Mouse (Mus musculus): Measurements from ENCODE around the gene Ptgdr2. TPM values are rescaled to one million over a fixed set of nuclear protein-coding genes. Genes with fewer than 3 reads are reported as not detected.

Ptgdr2 gene
- polyA plus RNA-seq (2014; fragmentation: Illumina TruSeq; extraction: RNeasy Lipid Tissue Mini Kit (QIAGEN cat#74804); ENCODE audit: low read depth, low replicate concordance), result not detected

GRCm38 (mm10) chr19:10937110-10937563 lies at the start of gene Ptgdr2:
Gene Ptgdr2, plus strand, starts transcription at chr19:10937160.

GRCm38 (mm10) chr19:10895016-10895528 lies 41.9 kb upstream of the Ptgdr2 start, which contains the start of gene Prpf19:
Gene Prpf19, plus strand, starts transcription at chr19:10895231.

GRCm38 (mm10) chr19:10920532-10920931 lies 16.4 kb upstream of the Ptgdr2 start, which contains the start of gene Zp1:
Gene Zp1, minus strand, starts transcription at chr19:10920632.

GRCm38 (mm10) chr19:10949112-10949511 lies 12.2 kb downstream of the Ptgdr2 start, which contains the start of gene Ccdc86:
Gene Ccdc86, minus strand, starts transcription at chr19:10949266.

GRCm38 (mm10) chr19:10974238-10974865 lies 37.4 kb downstream of the Ptgdr2 start, which contains the start of gene Ms4a10:
Gene Ms4a10, minus strand, starts transcription at chr19:10974670.

Other genes starting within 250 kb of the Ptgdr2 start
- 1.7 TPM for gene Vps37c, start 248.4 kb upstream of the Ptgdr2 start, polyA plus RNA-seq (2014; fragmentation: Illumina TruSeq; extraction: RNeasy Lipid Tissue Mini Kit (QIAGEN cat#74804); ENCODE audit: low read depth, low replicate concordance)
- gene Cd5, start 198.2 kb upstream of the Ptgdr2 start, polyA plus RNA-seq (2014; fragmentation: Illumina TruSeq; extraction: RNeasy Lipid Tissue Mini Kit (QIAGEN cat#74804); ENCODE audit: low read depth, low replicate concordance), result not detected
- gene Cd6, start 107.1 kb upstream of the Ptgdr2 start, polyA plus RNA-seq (2014; fragmentation: Illumina TruSeq; extraction: RNeasy Lipid Tissue Mini Kit (QIAGEN cat#74804); ENCODE audit: low read depth, low replicate concordance), result not detected
- 1.8 TPM for gene Slc15a3, start 97.4 kb upstream of the Ptgdr2 start, polyA plus RNA-seq (2014; fragmentation: Illumina TruSeq; extraction: RNeasy Lipid Tissue Mini Kit (QIAGEN cat#74804); ENCODE audit: low read depth, low replicate concordance)
- gene Tmem132a, start 67.2 kb upstream of the Ptgdr2 start, polyA plus RNA-seq (2014; fragmentation: Illumina TruSeq; extraction: RNeasy Lipid Tissue Mini Kit (QIAGEN cat#74804); ENCODE audit: low read depth, low replicate concordance), result not detected
- 2.3 TPM for gene Tmem109, start 55.2 kb upstream of the Ptgdr2 start, polyA plus RNA-seq (2014; fragmentation: Illumina TruSeq; extraction: RNeasy Lipid Tissue Mini Kit (QIAGEN cat#74804); ENCODE audit: low read depth, low replicate concordance)
- 30.7 TPM for gene Prpf19, start 41.9 kb upstream of the Ptgdr2 start, polyA plus RNA-seq (2014; fragmentation: Illumina TruSeq; extraction: RNeasy Lipid Tissue Mini Kit (QIAGEN cat#74804); ENCODE audit: low read depth, low replicate concordance)
- gene Zp1, start 16.5 kb upstream of the Ptgdr2 start, polyA plus RNA-seq (2014; fragmentation: Illumina TruSeq; extraction: RNeasy Lipid Tissue Mini Kit (QIAGEN cat#74804); ENCODE audit: low read depth, low replicate concordance), result not detected
- gene Ccdc86, start 12.1 kb downstream of the Ptgdr2 start, polyA plus RNA-seq (2014; fragmentation: Illumina TruSeq; extraction: RNeasy Lipid Tissue Mini Kit (QIAGEN cat#74804); ENCODE audit: low read depth, low replicate concordance), result 1.4 TPM
- gene Ms4a10, start 37.5 kb downstream of the Ptgdr2 start, polyA plus RNA-seq (2014; fragmentation: Illumina TruSeq; extraction: RNeasy Lipid Tissue Mini Kit (QIAGEN cat#74804); ENCODE audit: low read depth, low replicate concordance), result not detected
- gene Ms4a15, start 56.1 kb downstream of the Ptgdr2 start, polyA plus RNA-seq (2014; fragmentation: Illumina TruSeq; extraction: RNeasy Lipid Tissue Mini Kit (QIAGEN cat#74804); ENCODE audit: low read depth, low replicate concordance), result not detected
- gene Ms4a18, start 80.9 kb downstream of the Ptgdr2 start, polyA plus RNA-seq (2014; fragmentation: Illumina TruSeq; extraction: RNeasy Lipid Tissue Mini Kit (QIAGEN cat#74804); ENCODE audit: low read depth, low replicate concordance), result not detected
- 1.8 TPM for gene Ms4a8a, start 143.9 kb downstream of the Ptgdr2 start, polyA plus RNA-seq (2014; fragmentation: Illumina TruSeq; extraction: RNeasy Lipid Tissue Mini Kit (QIAGEN cat#74804); ENCODE audit: low read depth, low replicate concordance)
- not detected for gene 1700017D01Rik, start 193.7 kb downstream of the Ptgdr2 start, polyA plus RNA-seq (2014; fragmentation: Illumina TruSeq; extraction: RNeasy Lipid Tissue Mini Kit (QIAGEN cat#74804); ENCODE audit: low read depth, low replicate concordance)
- not detected for gene 1700025F22Rik, start 228.2 kb downstream of the Ptgdr2 start, polyA plus RNA-seq (2014; fragmentation: Illumina TruSeq; extraction: RNeasy Lipid Tissue Mini Kit (QIAGEN cat#74804); ENCODE audit: low read depth, low replicate concordance)